Mouse (Mus musculus): ENCODE measurements around the gene Elavl1.

DNA sequence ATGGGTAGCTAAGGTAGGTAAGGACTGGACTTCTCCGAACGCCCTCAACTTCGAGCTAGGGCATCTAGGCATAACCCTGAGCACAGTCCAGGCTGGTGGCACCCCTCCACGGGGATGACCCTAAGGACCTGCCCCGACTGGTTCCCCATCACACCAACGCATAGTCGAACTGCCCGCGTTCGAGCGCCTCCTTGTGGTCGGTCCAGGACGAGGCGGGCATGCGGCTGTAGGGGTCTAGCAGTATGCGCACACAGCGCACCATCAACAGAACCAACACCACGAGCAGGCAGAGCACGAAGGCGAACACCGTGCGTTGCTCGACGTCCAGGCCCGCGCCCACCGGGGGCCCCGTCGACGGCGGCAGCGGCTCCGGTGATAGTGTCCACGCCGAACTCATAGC is 67.0 kb downstream of the Elavl1 start:
- TF ChIP-seq CTCF (IDR thresholded peaks at IDR 0.05; ENCODE audit: low read depth) (peak; percentile 94), EP300 (optimal IDR thresholded peaks at IDR 0.05) (no peak)
